Mouse (Mus musculus) ES-E14 (cell line): ENCODE measurements around the gene Asic4.

Experiments
- CHD2 ChIP-seq: IDR thresholded peaks from 2 replicates; pipeline ENCODE4 v1.6.1; 2014; ENCODE audit warnings: mild to moderate bottlenecking, low read depth, low read length, inconsistent platforms
- HCFC1 ChIP-seq: IDR thresholded peaks from 2 replicates; pipeline ENCODE4 v1.6.1; 2012; ENCODE audit warnings: low read length, inconsistent platforms, borderline replicate concordance; ENCODE audit not compliant: insufficient read depth
- MAFK ChIP-seq: IDR thresholded peaks from 2 replicates; pipeline ENCODE4 v1.6.1; 2014; ENCODE audit warnings: mild to moderate bottlenecking, low read depth, low read length, inconsistent platforms; ENCODE audit not compliant: insufficient read depth
- ZC3H11A ChIP-seq: IDR thresholded peaks from 2 replicates; pipeline ENCODE4 v1.6.1; 2012; ENCODE audit warnings: low read depth, mild to moderate bottlenecking, inconsistent platforms, low read length, borderline replicate concordance
- ZNF384 ChIP-seq: IDR thresholded peaks from 2 replicates; pipeline ENCODE4 v1.6.1; 2012; ENCODE audit warnings: low read depth, low read length, inconsistent platforms

GRCm38 (mm10) chr1:75451900-75452299 is 1.7 kb downstream of the Asic4 start:
- TF ChIP-seq HCFC1 (no peak), ZC3H11A (no peak), MAFK (no peak), CHD2 (no peak), ZNF384 (no peak)
